Mouse (Mus musculus) right cerebral cortex, postnatal 4 days (tissue): ENCODE data around the gene Stx8.

Source experiments
- DNase-seq: peaks from one replicate; pipeline ENCODE4 v3.0.0-alpha.2; 2022

The Stx8 gene

DNA sequence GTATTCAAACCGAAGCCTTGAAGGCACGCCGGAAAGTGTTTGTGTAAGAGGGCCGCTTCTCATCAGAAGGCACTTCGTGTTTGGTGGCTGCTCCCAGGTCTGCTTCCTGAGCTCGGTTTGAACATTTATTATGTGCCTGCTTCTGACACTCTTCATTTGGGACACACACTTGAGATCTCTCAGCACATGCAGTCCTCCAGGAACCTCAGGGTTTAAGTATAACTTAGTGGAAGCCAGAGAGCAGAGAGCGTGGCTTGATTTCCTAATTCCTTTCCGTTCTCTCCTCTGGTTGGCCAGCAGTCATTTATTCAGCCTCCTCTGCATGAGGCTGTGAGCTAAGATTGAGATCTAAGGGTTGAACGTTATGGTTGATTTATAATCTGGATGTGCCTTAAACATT lies 71.1 kb downstream of the Stx8 start:
- no peak for DNase-seq

DNA sequence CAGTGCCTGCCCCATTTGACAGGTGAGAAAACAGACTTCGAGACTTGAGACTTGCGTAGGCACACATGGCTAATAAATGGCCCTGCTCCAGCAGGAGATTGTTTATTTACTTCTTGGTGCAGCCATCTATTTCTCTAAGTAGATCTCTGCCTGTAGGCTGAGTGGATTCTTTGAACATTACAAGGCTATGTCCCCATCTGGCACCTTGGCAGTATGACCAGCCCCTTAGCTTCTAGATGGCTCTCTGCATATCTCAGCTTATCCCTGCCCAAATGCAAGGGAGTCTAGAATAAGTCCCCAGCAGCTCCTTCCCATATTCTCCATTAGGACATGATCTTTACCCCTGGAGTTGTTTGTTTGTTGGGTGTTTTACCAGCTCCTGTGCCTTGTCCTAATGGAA lies 72.1 kb downstream of the Stx8 start:
- DNase-seq: no peak

DNA sequence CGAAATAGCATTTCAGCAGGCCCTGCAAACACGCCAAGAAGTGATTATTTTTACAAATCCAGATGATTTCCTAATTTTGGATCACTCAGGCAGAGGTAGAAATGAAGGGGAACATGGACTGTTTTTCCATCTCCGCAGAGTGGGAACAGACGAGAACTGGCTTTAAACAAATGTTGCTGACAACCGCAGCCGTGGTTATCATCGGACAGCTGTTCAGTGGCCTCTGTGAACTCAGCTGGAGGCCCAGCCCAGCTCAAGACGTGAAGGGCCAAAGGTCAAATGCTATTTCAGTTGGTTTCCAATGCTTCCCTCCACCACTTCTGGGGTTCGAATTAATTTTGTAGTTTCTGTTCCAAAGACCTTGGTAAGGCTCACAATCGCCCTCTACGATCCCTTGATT lies 78.2 kb downstream of the Stx8 start:
- DNase-seq: no peak

DNA sequence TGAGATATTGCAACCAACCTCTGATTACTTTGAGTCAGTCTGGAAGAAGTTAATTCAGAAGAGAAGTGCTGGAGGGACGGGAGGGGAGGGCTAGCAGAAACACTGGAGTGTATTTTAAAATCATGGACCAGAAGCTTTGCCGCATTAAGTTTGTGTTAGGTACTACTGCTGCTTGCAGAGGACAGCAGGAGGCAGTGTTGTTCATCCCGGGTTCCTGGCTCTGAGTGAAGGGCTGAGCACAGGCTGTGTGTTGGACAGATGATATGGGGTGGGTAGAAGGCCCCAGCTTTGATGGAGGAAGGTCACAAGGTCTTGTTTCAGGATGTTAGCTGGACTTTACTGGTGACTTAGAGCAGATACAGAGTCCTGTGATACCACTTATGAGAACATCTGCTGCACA lies 80.9 kb downstream of the Stx8 start:
- no peak for DNase-seq

DNA sequence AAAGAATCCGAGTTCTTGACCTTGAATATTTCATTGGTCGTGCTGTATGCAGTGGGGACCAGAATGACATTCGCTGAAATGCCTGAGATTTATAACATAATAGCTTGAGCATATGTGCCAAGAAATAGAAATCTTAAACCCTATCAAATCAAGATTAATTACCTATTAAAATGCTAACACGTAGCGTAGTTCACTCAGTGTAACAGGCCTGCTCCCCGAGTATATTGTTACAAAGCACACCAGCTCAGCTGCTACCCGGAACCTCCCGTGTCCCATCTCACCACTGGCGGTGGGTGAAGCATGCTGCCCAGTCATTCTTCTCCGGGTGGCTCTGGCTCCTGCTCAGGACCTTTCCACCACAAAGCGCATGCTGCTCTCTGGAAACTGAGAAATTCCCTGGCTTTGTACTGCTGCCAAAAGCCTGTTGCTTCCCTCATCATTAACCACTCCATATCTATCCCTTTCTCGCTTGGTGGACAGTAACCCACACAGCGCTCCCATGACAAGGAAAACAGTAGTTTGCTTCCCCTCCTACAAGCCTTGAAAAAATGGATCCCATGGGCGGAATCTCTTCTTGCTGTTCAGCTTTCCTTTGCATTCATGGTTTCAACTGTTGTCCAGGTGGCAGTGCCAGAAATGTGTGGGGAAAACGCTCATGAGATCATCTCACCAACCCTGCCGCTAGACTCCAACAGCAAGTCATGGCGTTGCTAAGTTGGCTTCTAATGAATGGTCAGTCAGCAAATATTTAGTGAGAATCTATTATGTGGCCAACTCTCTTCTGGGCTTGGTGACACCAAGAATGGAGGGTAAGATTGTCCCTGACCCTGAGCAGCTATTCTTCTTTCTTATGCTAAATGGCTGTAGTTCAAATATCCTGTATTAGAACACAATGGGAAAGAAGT lies 83.5 kb downstream of the Stx8 start:
- DNase-seq: no peak

DNA sequence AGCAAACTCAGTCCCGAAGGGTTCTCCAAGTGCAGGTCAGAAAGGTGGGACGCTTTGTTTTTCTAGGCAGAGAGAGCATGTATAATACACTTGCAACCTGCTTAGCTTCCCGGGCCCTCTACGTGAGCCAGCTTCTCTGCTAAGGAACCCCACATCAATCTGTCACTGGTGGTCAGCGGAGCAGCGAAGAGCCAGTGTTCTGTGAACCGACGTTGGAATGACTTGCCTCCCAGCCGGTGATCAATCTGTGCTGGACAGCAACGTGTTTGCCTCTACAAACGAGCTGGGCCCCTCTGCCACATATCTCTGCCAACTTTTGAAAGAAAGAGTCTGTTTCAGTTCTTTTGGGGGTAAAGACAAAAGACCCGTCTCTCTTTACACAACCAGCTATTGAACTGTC lies 84.7 kb downstream of the Stx8 start:
- no peak for DNase-seq

DNA sequence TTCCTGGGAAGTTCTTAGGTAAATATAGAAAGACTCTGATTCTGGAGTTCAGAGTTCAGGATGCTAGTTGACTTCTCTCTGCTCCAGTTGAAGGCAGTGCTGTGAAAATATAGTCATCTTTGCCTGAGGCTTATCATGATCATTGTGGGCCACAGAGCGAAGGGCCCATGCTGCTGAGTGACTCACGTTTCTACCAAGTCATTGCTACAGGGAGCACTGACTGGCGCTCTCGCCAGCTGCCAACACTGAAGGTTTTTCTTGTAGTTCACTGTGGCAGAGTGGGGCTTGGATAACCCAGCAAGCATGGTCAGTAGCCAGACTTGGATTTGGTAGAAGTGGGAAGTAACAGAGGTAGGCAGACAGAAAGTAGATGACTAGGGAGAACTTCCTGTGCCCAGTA lies 85.3 kb downstream of the Stx8 start:
- DNase-seq: no peak

DNA sequence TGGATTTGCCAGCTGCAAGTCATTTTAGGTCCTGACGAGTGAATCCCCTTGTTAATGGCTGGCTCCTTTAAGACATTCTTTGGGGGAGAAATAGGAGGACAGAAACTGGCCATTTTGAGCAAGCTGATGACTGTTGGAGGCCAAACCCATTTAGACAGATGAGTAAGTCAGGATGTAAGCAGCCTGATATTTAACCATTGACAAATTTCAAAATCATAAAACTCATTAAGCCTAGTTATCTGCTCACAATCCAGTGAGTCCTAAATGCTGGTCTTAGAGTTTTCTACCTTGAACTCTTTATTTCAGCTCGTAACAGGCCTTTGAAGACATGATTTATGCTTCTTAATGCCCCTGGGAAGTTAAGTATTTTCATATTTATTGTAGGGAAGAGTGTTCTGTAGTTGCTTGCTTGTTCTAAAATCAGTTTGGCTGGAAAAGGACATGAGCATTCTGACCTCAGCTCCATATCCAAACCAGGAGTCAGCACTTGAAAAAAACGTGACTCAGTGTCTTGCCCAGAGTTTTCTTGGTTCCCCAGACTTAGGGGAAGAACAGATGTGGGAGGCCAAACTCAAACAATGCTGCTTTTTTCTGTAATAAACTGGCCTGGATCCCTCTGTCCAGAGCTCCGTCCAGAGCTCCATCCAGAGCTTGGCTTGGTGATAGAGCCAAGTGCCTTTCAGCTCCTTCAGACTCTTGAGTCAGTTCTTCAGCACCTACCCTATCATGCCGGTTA lies 92.6 kb downstream of the Stx8 start:
- DNase-seq: no peak

DNA sequence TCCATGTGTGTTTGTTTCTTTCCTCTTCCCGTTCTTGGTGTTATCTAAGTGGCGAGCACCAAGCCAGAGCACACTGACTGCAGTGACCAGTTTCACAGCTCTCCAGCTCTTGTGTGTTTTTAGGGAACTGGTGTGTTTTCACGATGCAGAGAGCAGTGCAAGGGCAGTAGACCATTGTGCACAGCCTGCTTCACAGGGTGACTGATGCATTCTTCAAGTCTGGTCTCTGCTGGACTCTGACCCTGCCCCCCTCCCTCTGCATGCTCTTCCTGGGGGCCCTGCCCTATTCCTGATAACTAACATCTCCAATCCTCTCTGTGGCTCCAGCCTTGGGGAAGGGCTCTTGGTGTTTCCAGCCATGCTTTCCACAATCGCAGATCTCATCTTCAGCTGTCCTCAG lies 94.7 kb downstream of the Stx8 start:
- DNase-seq: no peak

DNA sequence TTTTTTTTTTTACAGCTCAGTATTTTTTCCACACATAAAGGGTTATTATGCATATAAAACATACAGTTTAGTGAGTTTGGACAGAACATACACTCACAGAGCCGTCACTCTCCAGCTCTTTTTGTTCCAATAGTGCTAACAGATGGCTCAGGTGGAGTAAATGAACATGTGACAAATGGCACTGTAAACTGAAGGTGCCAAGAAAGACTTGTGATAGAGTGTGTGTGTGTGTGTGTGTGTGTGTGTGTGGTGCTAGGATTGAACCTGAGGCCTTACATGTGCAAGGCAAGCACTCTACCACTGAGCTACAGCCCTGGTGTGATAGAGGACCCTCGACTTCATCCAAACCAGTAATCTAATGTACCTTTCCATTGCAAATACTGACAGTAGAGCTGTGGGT lies 96.1 kb downstream of the Stx8 start:
- DNase-seq: no peak

DNA sequence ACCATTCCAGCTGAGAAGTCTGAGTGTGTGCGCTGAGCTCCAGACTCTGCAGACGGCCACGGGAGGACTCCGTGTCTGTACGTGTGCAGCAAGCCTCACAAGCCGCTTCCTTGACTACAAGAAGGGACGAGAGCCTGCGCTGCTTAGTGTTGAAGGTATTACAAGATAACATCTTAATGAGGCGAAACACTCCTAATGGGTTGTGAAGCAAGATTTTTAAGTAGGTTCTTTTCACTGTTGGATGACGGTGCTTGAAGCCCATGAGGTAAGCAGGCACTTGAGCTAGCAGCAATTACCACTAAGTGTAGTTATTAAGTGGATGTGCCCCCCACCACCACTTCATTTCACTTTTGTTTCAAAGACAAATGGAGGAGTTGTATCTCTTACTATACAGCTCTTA lies 101.8 kb downstream of the Stx8 start:
- no peak for DNase-seq

DNA sequence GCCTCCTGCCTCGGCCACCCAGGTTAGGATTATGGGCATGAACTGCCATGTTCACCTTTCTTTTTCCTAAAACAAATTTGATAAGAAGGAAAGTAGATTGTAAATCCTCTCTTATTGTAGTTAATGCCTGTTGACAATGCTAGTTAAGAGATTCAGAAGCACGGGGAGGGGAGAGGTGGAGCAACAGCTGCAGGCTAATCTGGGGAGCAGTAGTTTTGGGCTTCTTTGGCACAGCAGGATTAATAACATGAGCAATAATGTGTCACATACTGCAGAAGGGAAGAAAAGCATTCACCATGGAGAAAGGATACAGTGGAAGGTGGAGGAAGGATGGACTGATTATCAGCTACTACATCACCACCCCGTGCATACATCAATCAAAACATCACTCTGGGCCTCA lies 104.1 kb downstream of the Stx8 start:
- no peak for DNase-seq

DNA sequence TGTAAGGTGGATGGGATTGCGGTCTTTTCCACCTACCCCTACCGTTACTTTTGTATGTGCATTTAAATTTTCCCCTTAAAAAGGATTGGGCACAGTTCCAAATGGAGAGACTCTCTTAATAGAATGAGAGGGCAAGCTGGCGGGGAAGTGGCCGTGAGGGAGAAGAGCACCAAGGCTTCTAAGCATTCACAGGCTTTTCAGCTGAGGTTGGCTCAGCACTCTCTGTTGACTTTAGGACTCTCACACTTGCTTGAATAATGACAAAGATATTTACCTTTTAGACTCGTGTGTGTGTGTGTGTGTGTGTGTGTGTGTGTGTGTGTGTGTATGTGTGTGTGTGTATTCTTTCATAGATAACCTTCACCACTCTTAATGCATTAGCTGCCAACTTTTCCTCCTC lies 105.8 kb downstream of the Stx8 start:
- DNase-seq: no peak

DNA sequence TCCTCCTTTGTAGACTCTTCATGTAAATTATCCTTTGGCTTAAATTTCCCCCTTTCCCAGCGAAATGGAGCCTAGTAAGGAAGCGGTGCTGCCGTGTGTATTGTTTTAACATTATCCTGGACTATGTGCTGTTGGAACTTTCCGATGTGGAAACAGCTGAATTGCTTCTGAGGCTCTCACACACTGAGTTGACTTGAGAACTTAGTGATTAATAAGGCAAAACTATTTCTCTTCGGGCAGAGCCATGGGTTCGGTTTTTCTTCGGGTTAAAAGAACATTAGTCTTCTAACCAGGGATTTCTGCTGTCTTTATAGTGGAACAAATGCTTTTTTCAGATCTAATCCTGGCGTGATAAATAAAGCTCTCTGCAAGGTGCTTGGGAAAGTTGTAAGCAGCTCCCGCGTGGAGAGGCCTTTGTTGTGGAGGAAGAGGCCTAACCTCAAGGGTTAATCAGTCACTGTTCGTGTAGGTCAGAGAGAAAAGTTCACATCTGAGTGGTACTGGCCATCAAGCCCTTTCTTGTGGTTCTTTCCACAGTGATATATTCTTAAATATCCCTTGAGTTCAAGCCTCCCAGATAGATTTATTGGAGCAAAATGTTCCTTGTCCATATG lies 106.7 kb downstream of the Stx8 start:
- DNase-seq: no peak

DNA sequence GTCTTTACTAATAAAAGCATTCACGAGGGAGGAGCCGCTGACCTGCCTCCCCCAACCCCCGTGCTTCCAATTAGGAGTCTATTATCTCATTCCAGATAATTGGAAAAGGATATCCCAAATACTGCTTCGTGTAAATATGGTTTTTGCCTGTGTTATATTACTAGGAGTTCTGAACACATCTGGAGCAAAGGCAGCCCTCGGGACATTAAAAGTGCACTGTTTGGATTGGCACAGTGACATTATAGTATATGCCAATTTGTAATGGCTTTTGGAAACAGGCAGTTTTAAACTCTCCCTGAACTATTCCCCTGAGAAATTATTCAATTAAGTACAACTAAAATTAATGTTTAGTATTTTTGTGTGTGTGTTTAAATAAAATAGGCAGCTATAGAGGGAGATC lies 108.7 kb downstream of the Stx8 start:
- no peak for DNase-seq

DNA sequence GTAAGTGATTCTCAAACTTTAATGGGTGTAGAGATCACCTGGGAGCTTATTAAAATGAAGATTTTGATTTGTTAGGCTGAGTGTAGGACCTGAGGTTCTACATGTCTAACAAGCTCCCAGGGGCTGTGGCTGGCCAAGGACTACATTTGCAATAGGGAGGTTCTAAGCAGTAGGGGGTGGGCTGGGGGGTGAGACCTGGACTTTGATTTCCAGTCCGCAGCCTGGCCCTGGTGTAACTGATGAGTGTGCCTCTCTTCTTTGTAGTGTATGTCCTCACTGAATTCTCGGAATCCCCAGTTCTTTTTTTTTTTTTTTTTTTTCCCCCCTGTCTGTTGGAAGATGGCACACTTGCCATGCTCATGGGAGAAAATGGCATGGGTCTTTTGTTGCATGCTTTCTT lies 109.3 kb downstream of the Stx8 start:
- DNase-seq: no peak

DNA sequence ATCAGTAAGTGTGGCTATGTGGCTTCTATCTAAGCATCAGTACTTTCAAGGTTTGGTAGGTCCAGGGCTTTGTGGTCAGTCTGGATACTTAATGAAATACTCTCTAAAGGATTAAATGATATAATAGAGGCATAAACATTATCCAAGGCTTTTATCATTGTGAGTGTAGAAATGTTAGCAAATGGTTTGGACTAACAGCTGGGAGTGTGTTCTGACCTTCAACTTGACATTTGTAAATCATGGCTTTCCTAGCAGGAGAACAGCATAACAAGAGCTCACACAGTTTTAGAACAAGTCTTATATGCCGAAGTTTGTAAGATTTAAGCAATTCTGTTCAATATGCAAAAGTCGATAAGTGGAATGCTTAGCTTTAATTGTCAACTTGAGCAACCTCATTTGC lies 113.8 kb downstream of the Stx8 start:
- DNase-seq: no peak

DNA sequence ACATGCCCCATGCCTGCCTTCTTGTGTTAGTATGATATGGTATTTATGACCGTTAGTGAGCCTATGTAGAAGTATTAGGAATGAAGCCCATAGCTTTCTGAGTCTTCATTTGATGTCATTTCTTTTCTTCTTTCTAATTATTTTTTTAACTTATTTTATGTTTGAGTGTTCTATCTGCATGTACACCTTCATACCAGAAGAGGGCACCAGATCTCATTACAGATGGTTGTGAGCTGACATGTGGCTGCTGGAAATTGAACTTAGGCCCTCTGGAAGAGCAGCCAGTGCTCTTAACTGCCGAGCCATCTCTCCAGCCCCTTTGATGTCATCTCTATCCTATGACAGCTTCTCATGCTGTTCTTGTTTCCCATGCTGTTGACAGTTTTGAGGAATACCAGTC lies 115.0 kb downstream of the Stx8 start:
- DNase-seq: no peak

DNA sequence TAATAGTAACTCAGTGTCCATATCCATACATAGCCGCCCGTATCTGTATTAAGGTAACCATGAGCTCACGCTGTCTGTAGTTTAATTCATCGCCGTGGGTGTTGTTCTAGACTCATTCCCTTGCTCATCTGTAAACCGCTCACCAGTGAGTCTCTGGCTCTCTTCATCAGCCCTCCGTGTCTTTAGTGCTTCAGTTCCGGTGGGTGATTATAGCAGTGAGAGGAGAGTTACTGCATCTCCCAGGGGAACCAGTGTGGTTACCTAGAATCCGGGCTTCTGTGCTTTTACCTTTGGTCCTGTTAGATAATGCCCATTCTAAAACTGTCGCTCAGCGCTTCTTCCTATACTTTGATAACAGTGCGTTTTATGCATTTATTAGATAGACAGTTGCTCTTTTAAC lies 116.8 kb downstream of the Stx8 start:
- no peak for DNase-seq

DNA sequence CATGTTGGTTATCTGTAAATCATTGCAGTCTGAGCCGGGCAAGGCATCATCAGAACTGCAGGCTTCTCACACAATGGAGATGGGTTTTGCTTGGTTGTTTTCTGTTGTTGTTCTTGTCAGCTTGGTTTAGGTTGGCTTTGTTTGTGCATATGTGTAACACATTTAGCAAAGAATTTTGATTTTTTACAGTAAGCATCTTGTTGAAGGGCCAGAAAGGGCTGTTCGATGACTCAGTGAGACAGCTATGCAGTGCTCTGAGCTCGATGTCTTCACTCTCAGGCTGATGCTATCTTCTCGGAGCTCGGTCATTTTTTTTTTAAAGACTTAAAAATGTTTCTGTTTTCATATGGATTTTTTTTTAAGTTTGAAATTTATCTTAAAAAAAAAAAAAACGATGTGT lies 117.6 kb downstream of the Stx8 start:
- DNase-seq: no peak

DNA sequence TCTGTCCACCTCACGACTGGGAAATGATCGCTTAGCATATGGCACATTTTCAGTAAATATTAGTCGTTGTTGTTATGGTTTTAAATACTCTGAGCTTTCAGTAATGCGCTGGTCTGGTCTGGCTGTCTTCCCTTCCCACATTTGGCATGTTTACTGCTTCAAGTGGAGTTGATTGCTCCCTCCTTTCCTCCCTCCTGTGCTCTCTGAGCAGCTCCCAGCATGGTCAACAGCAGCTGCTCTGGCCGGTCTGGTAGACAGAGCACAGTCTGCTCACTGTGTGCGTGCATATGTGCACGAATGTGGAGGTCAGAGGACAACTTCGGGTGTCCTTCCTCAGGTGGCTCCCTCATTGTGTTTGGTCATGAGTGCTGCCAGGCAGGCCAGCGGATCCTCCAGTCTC lies 120.2 kb downstream of the Stx8 start:
- no peak for DNase-seq

DNA sequence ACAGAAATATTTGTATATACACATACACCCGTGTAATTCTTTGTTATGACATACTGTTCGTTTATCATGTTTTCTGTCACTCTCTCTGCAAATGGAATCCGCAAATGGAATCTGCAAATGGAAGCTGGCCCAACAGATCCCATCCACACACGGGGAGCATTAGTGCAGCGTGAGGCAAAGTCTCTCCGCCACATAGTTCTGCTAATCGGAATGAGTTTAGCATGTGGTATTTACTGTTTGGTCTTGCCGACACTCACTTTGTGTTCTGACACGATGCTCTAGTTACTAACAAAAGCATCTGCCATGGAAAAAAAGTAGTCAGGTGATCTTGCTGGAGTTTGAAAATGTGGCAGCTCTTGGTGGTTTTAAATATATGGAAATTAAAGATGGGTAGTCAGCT lies 123.4 kb downstream of the Stx8 start:
- no peak for DNase-seq

DNA sequence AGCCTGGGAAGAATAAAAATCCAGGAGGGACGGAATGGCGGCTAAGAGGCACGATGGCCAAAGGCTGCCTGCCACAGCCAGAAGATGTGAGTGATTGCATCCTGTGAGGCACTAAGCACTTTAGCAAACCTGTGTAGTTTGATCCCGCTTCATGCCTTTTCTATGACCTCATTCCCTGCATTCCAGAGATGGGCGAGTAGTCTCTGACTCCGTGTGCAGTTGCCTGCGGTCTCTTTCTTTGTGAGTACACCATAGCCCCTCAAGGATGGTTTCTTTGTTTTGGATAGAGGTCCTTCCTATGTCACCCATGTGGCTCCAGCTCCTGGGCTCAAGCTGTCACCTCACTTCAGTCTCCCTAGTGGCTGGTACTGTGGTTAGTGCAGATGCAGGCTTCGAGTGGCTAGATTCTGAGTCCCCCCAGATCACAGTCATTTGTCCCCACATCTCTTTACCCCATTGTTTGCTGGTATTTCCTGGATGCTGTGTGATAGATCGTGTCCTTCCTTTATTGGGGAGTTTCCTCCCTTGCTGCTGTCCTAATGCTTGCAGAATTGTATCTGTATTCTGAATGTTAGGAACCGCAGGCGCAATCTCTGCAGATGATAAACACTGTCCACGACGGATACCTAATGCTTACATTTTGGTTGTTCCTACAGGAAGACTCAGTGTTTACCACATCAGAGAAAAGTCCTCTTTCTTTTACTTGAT lies 124.0 kb downstream of the Stx8 start:
- DNase-seq: no peak
